Comparison of ENCODE assay signal across 22 mouse cellular contexts in the genomic region with DNA sequence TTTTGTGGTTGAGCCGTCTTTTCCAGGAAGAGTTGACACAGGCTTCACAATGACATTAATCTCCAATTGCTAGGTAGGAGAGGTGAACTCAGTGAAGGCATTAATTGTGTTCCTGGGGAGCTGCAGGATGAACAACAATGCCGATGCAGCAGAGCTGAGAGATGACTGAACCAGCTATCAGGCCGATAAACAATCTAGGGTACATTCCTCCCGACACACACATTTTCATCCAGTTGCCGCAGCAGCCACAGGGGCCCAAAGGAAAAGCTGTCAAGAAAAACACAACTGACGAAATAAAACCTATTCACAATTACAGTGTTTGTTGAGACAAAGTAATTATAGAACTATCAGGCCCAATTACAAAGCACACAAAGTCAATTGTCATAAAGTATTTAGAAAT.
DNase-seq lines count a peak whose midpoint lies in the region; ATAC-seq and TF ChIP-seq lines count a peak whose summit lies in the region.
"Had no signal": no experiment of that assay in that cellular context is flagged by ENCODE, and none has a peak within 500 bp of the region (broad histone marks: within the 10 kb centered on the region; RNA-seq: fewer than 3 reads in every experiment).

No protein-coding gene starts in this region.

- no peak overlapping the region for H3K4me3 ChIP-seq in forebrain, postnatal 0 days (ENCODE audit: low read depth, low read length)
- H3K4me3 ChIP-seq in forebrain, embryonic 15.5 days = no peak overlapping the region
- no peak overlapping the region for H3K4me3 ChIP-seq in hindbrain, embryonic 14.5 days (replicated peaks; ENCODE audit: low read length)
- no peak overlapping the region for H3K4me3 ChIP-seq in midbrain, embryonic 13.5 days (replicated peaks)
- no peak overlapping the region for H3K4me3 ChIP-seq in lung, postnatal 0 days (ENCODE audit: low read depth, low read length)
- H3K4me3 ChIP-seq: heart, embryonic 13.5 days; left cerebral cortex, adult 2 months; limb, embryonic 12.5 days had no signal

- ATAC-seq in forebrain, postnatal 0 days = no peak; the same call in 1 of the 2 replicates
- no peak for ATAC-seq in forebrain, embryonic 15.5 days (replicated peaks)
- ATAC-seq in hindbrain, embryonic 14.5 days (ENCODE audit: low FRiP score) = no peak
- no peak for ATAC-seq in midbrain, embryonic 13.5 days
- no peak for ATAC-seq in lung, postnatal 0 days
- ATAC-seq: forebrain, embryonic 14.5 days had no signal

- 0 out of 2 replicates have a peak overlapping the region, but pooled peaks have one; percentile 2 for H3K9ac ChIP-seq in forebrain, postnatal 0 days
- H3K9ac ChIP-seq in forebrain, embryonic 15.5 days (replicated peaks) = no peak overlapping the region
- no peak overlapping the region for H3K9ac ChIP-seq in hindbrain, embryonic 14.5 days
- H3K9ac ChIP-seq in midbrain, embryonic 13.5 days (replicated peaks) = no peak overlapping the region
- H3K9ac ChIP-seq in lung, postnatal 0 days (replicated peaks; ENCODE audit: low read depth) = no peak overlapping the region
- H3K9ac ChIP-seq: heart, embryonic 13.5 days; limb, embryonic 12.5 days; liver, embryonic 14.5 days had no signal

- no peak for TF ChIP-seq CTCF in forebrain, postnatal 0 days (IDR thresholded peaks at IDR 0.05; ENCODE audit: low read depth)
- TF ChIP-seq CTCF in lung, postnatal 0 days (IDR thresholded peaks at IDR 0.05) = no peak

- 9% methylated on average over 6 of the region's 6 CpGs for WGBS in forebrain, postnatal 0 days
- 8% methylated on average over 6 of the region's 6 CpGs for WGBS in forebrain, embryonic 15.5 days
- 10% methylated on average over 6 of the region's 6 CpGs for WGBS in hindbrain, embryonic 14.5 days
- WGBS in midbrain, embryonic 13.5 days = 5% methylated on average over 6 of the region's 6 CpGs
- 22% methylated on average over 6 of the region's 6 CpGs for WGBS in lung, postnatal 0 days

- H3K27ac ChIP-seq in forebrain, postnatal 0 days (ENCODE audit: low read depth, low read length) = no peak overlapping the region
- no peak overlapping the region for H3K27ac ChIP-seq in forebrain, embryonic 15.5 days (replicated peaks)
- no peak overlapping the region for H3K27ac ChIP-seq in hindbrain, embryonic 14.5 days
- H3K27ac ChIP-seq in midbrain, embryonic 13.5 days = no peak overlapping the region
- H3K27ac ChIP-seq in lung, postnatal 0 days (ENCODE audit: low read length) = no peak overlapping the region
- H3K27ac ChIP-seq: heart, embryonic 13.5 days; left cerebral cortex, adult 2 months; limb, embryonic 12.5 days; liver, embryonic 14.5 days had no signal

- no peaks in the 10 kb centered on the region for H3K27me3 ChIP-seq in forebrain, postnatal 0 days (ENCODE audit: insufficient read depth, low read length)
- H3K27me3 ChIP-seq in forebrain, embryonic 15.5 days = no peaks in the 10 kb centered on the region
- H3K27me3 ChIP-seq in hindbrain, embryonic 14.5 days (ENCODE audit: control insufficient read depth, insufficient read depth, low read length) = no peaks in the 10 kb centered on the region
- no peaks in the 10 kb centered on the region for H3K27me3 ChIP-seq in midbrain, embryonic 13.5 days
- H3K27me3 ChIP-seq in lung, postnatal 0 days (replicated peaks; ENCODE audit: insufficient read depth, low read length) = no peaks in the 10 kb centered on the region
- H3K27me3 ChIP-seq: heart, embryonic 13.5 days; limb, embryonic 12.5 days had no signal

- TF ChIP-seq EP300 in lung, postnatal 0 days (IDR thresholded peaks at IDR 0.05) = no peak

- peak; percentile 10 for DNase-seq in forebrain, postnatal 0 days
- peak; percentile 24 for DNase-seq in hindbrain, embryonic 14.5 days (ENCODE audit: low spot score)
- DNase-seq in retina, embryonic 14.5 days (ENCODE audit: low spot score) = peak; percentile 35
- no peak for DNase-seq in urinary bladder, postnatal 36 days (ENCODE audit: low spot score in 2 of 2)
- DNase-seq in adrenal gland, postnatal 36 days = no peak
- DNase-seq in lung, postnatal 0 days (ENCODE audit: low spot score) = no peak
- DNase-seq: adrenal gland, postnatal 10 days; cerebellum, adult 2 months; heart, adult 11 months; heart, postnatal 4 days; kidney, adult 2 months; kidney, postnatal 25 days; lung, postnatal 10 days; right cerebral cortex, postnatal 4 days; thymus, postnatal 25 days had no signal

- H3K36me3 ChIP-seq in forebrain, postnatal 0 days (ENCODE audit: insufficient read depth) = no peaks in the 10 kb centered on the region
- H3K36me3 ChIP-seq in forebrain, embryonic 15.5 days = no peaks in the 10 kb centered on the region
- no peaks in the 10 kb centered on the region for H3K36me3 ChIP-seq in hindbrain, embryonic 14.5 days (replicated peaks; ENCODE audit: control insufficient read depth, insufficient read depth)
- no peaks in the 10 kb centered on the region for H3K36me3 ChIP-seq in midbrain, embryonic 13.5 days
- H3K36me3 ChIP-seq in lung, postnatal 0 days (ENCODE audit: insufficient read depth, low read length) = no peaks in the 10 kb centered on the region
- H3K36me3 ChIP-seq: heart, embryonic 13.5 days; limb, embryonic 12.5 days had no signal

- H3K9me3 ChIP-seq in forebrain, postnatal 0 days (ENCODE audit: low read length) = no peaks in the 10 kb centered on the region
- no peaks in the 10 kb centered on the region for H3K9me3 ChIP-seq in forebrain, embryonic 15.5 days
- H3K9me3 ChIP-seq in hindbrain, embryonic 14.5 days (ENCODE audit: control insufficient read depth, low read length) = no peaks in the 10 kb centered on the region
- no peaks in the 10 kb centered on the region for H3K9me3 ChIP-seq in midbrain, embryonic 13.5 days
- H3K9me3 ChIP-seq in lung, postnatal 0 days (ENCODE audit: low read length) = no peaks in the 10 kb centered on the region
- H3K9me3 ChIP-seq: heart, embryonic 13.5 days; limb, embryonic 12.5 days had no signal

- H3K4me1 ChIP-seq in forebrain, postnatal 0 days (ENCODE audit: insufficient read depth) = no peaks in the 10 kb centered on the region
- no peaks in the 10 kb centered on the region; the same call in 1 of the 2 replicates for H3K4me1 ChIP-seq in forebrain, embryonic 15.5 days
- H3K4me1 ChIP-seq in hindbrain, embryonic 14.5 days (replicated peaks; ENCODE audit: control insufficient read depth, insufficient read depth, low read length) = no peaks in the 10 kb centered on the region
- H3K4me1 ChIP-seq in midbrain, embryonic 13.5 days (replicated peaks) = peaks cover 6% of the 10 kb centered on the region; the same call in 1 of the 2 replicates
- H3K4me1 ChIP-seq in lung, postnatal 0 days (ENCODE audit: insufficient read depth, low read depth, low read length) = no peaks in the 10 kb centered on the region
- H3K4me1 ChIP-seq: heart, embryonic 13.5 days; limb, embryonic 12.5 days had no signal

- H3K4me2 ChIP-seq in forebrain, postnatal 0 days (ENCODE audit: low read depth) = no peak overlapping the region
- no peak overlapping the region for H3K4me2 ChIP-seq in forebrain, embryonic 15.5 days (replicated peaks)
- peak overlapping the region; percentile 19; the same call in 1 of the 2 replicates for H3K4me2 ChIP-seq in hindbrain, embryonic 14.5 days (replicated peaks)
- peak overlapping the region; percentile 20 for H3K4me2 ChIP-seq in midbrain, embryonic 13.5 days (replicated peaks)
- H3K4me2 ChIP-seq in lung, postnatal 0 days (replicated peaks; ENCODE audit: low read depth, low read length) = no peak overlapping the region
- H3K4me2 ChIP-seq: heart, embryonic 13.5 days; limb, embryonic 12.5 days had no signal

Comparison
In these comparisons a context has a peak if more than half of its experiments do, and no peak if none do; other contexts are left out.
1. DNase-seq: peak in forebrain, postnatal 0 days (single experiment), hindbrain, embryonic 14.5 days (single experiment) and retina, embryonic 14.5 days (single experiment); none in urinary bladder, postnatal 36 days (0 of 2), adrenal gland, postnatal 36 days (0 of 2) and lung, postnatal 0 days (single experiment).
2. H3K4me2 ChIP-seq: peak in hindbrain, embryonic 14.5 days (single experiment) and midbrain, embryonic 13.5 days (single experiment); none in forebrain, postnatal 0 days (single experiment), forebrain, embryonic 15.5 days (single experiment) and lung, postnatal 0 days (single experiment).